Mouse (Mus musculus) heart, postnatal 10 days (tissue): ENCODE results near the gene Vgll4. TPM values are rescaled to one million over a fixed set of nuclear protein-coding genes. Genes with fewer than 3 reads are reported as not detected.

Source experiments
- DNase-seq, 2 experiments: peaks; one replicate each; pipeline ENCODE4 v3.0.0; 2021
- intact Hi-C: fragments of 180-260 bp; cut with DNase I; formaldehyde crosslinking; loops from one replicate; pipeline ENCODE4 v1.15.1; 2025
- total RNA-seq, 2 experiments: library from RNA; stranded (reverse); gene quantifications; 2 replicates each; pipeline ENCODE4 v1.2.3; 2021

Gene Vgll4
- total RNA-seq, 2 experiments from 2014 or later = 35.9 to 42.5 TPM

- intact Hi-C loops = loop anchor here (10.0 kb wide), 1 partner anchor 177 kb away; the partner anchor contains the start of gene Tamm41
- peak in 1 of 2 experiments; percentile 49 for DNase-seq
Measured at GRCm38 (mm10) chr6:114857996-114858721, 111.6 kb downstream of the Vgll4 start.

GRCm38 (mm10) chr6:114856501-114856900 lies 113.3 kb downstream of the Vgll4 start:
- no peak for DNase-seq
- intact Hi-C loops = loop anchor here (10.0 kb wide), 1 partner anchor 178 kb away; the partner anchor contains the start of gene Tamm41

GRCm38 (mm10) chr6:114855644-114856043 lies 114.2 kb downstream of the Vgll4 start:
- DNase-seq = no peak
- intact Hi-C loops = loop anchor here (10.0 kb wide), 1 partner anchor 179 kb away; the partner anchor contains the start of gene Tamm41

GRCm38 (mm10) chr6:114854368-114854767 lies 115.4 kb downstream of the Vgll4 start:
- intact Hi-C loops = loop anchor here (10.0 kb wide), 1 partner anchor 180 kb away; the partner anchor contains the start of gene Tamm41
- no peak for DNase-seq

GRCm38 (mm10) chr6:114852739-114853138 lies 117.1 kb downstream of the Vgll4 start:
- intact Hi-C loops = loop anchor here (10.0 kb wide), 1 partner anchor 182 kb away; the partner anchor contains the start of gene Tamm41
- no peak for DNase-seq

GRCm38 (mm10) chr6:114851688-114852087 lies 118.1 kb downstream of the Vgll4 start:
- intact Hi-C loops = loop anchor here (10.0 kb wide), 1 partner anchor 183 kb away; the partner anchor contains the start of gene Tamm41
- DNase-seq = no peak

GRCm38 (mm10) chr6:114849787-114850186 lies 120.0 kb downstream of the Vgll4 start:
- intact Hi-C loops = loop anchor here (10.0 kb wide), 1 partner anchor 185 kb away; the partner anchor contains the start of gene Tamm41
- no peak for DNase-seq

- intact Hi-C loops = no loop called here
Measured at GRCm38 (mm10) chr6:114848761-114849160, 121.0 kb downstream of the Vgll4 start.

GRCm38 (mm10) chr6:114847582-114848174 lies 122.1 kb downstream of the Vgll4 start:
- no peak for DNase-seq
- intact Hi-C loops = no loop called here

More at GRCm38 (mm10) chr6:114848761-114849160, 121.0 kb downstream of the Vgll4 start:
- DNase-seq = no peak

GRCm38 (mm10) chr6:114846153-114846772 lies 123.5 kb downstream of the Vgll4 start:
- DNase-seq = no peak
- intact Hi-C loops = no loop called here

- intact Hi-C loops = no loop called here
- DNase-seq = no peak
Measured at GRCm38 (mm10) chr6:114842863-114843262, 126.9 kb downstream of the Vgll4 start.

GRCm38 (mm10) chr6:114842131-114842530 lies 127.7 kb downstream of the Vgll4 start:
- DNase-seq = no peak
- intact Hi-C loops = no loop called here

- peak; percentile 31 to 43 for DNase-seq
- intact Hi-C loops = no loop called here
Measured at GRCm38 (mm10) chr6:114840012-114840411, 129.8 kb downstream of the Vgll4 start.

- DNase-seq = peak in 1 of 2 experiments; percentile 61
- intact Hi-C loops = no loop called here
Measured at GRCm38 (mm10) chr6:114838872-114839271, 130.9 kb downstream of the Vgll4 start.

- DNase-seq = no peak
- intact Hi-C loops = no loop called here
Measured at GRCm38 (mm10) chr6:114836433-114836832, 133.4 kb downstream of the Vgll4 start.

- intact Hi-C loops = no loop called here
- no peak for DNase-seq
Measured at GRCm38 (mm10) chr6:114835752-114836151, 134.0 kb downstream of the Vgll4 start.

- DNase-seq = no peak
- intact Hi-C loops = no loop called here
Measured at GRCm38 (mm10) chr6:114835344-114835743, 134.4 kb downstream of the Vgll4 start.

- DNase-seq = no peak
- intact Hi-C loops = no loop called here
Measured at GRCm38 (mm10) chr6:114833791-114834346, 135.9 kb downstream of the Vgll4 start.

- intact Hi-C loops = no loop called here
- DNase-seq = no peak
Measured at GRCm38 (mm10) chr6:114833058-114833685, 136.6 kb downstream of the Vgll4 start.

GRCm38 (mm10) chr6:114831807-114832206 lies 138.0 kb downstream of the Vgll4 start:
- intact Hi-C loops = no loop called here
- DNase-seq = no peak
